Mouse (Mus musculus): Measurements from ENCODE around the gene BC030870. TPM values are rescaled to one million over a fixed set of nuclear protein-coding genes. Genes with fewer than 3 reads are reported as not detected.

The BC030870 gene
- polyA plus RNA-seq (2014; fragmentation: Illumina TruSeq; extraction: RNeasy Lipid Tissue Mini Kit (QIAGEN cat#74804)) = 0.40 TPM

DNA sequence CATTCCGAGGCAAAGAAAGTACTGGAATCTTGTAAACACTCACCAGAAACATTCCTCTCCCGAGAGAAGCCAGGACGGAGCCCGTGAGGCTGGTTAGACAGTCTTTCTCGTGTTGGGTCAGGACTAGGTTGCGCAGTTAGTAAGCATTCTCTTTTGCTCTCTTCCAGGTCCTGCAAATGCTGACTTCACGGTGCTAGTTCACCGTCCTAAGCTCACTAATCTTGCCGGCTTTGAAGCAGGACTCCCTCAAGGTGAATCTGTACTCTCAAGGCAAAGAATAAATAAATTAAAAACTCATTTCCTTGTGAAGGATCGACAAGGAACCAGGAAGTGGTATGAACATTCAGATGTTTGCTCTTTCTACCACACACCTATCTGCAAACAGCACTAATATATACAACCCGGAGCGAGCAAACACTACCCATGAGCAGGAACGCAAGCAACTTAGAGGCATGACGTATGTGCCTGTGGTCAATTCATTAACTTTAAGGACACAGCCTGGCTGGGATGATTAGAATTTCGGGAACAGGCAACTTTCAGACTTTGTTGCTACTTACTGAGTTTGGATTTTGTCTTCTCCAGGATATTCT lies at the start of gene BC030870:
Gene BC030870 (minus strand): TSS at position 365 of the 590 bp plus-strand sequence.

DNA sequence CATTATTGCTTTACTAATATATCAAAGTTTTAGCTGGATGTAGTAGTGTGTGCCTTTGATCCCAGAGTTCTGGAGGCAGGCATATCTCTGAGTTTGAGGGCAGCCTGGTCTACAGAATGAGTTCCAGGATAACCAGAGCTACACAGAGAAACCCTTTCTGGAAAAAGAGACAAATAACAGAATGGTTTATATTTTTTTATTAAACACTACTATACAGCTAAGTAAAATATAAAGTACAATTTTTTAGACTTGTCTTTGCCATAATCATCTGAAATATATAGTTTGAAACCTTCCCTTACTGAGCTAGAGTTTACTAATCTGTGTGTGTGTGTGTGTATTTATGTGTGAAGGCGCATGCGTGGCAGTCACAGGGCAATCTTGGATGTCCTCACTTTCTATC lies 54.6 kb downstream of the BC030870 start, which contains the start of gene Gm10663:
Gene Gm10663 (plus strand): TSS at position 301 of the 400 bp plus-strand sequence.

DNA sequence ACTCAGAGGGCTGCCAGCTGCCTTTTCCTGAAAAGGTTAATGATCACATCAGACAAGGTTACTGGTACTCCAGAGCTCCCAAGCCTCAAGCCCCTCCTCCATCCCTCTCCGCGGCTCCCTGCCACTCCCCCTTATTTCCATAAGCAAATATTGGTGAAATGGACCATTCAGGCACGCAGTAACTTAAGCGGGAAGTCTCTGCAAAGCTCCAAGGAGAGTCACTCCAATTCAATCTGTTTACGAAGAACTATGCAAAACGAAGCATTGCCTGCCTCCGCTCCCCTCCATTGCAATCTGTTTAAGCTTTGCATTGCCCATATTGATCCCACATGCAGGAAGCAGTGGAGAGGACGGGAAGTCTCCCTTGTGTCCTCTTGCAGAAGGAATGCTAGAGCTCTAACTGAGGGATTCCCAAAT lies 92.2 kb downstream of the BC030870 start, which contains the start of gene Apela:
Gene Apela (minus strand): TSS at position 220 of the 417 bp plus-strand sequence.

Other genes with a start within 250 kb of the BC030870 start
- gene Tmem192, start 182.4 kb downstream of the BC030870 start, polyA plus RNA-seq (2014; fragmentation: Illumina TruSeq; extraction: RNeasy Lipid Tissue Mini Kit (QIAGEN cat#74804)) = 21.2 TPM
- 16.2 TPM for gene Trim75, start 141.7 kb downstream of the BC030870 start, polyA plus RNA-seq (2014; fragmentation: Illumina TruSeq; extraction: RNeasy Lipid Tissue Mini Kit (QIAGEN cat#74804))
- gene Trim61, start 111.0 kb downstream of the BC030870 start, polyA plus RNA-seq (2014; fragmentation: Illumina TruSeq; extraction: RNeasy Lipid Tissue Mini Kit (QIAGEN cat#74804)) = 70.7 TPM
- 10.4 TPM for gene Trim60, start 111.0 kb downstream of the BC030870 start, polyA plus RNA-seq (2014; fragmentation: Illumina TruSeq; extraction: RNeasy Lipid Tissue Mini Kit (QIAGEN cat#74804))
- 1.8 TPM for gene Apela, start 92.2 kb downstream of the BC030870 start, polyA plus RNA-seq (2014; fragmentation: Illumina TruSeq; extraction: RNeasy Lipid Tissue Mini Kit (QIAGEN cat#74804))
- gene Gm10663, start 54.5 kb downstream of the BC030870 start, polyA plus RNA-seq (2014; fragmentation: Illumina TruSeq; extraction: RNeasy Lipid Tissue Mini Kit (QIAGEN cat#74804)) = not detected